Mouse (Mus musculus) myocyte (in vitro differentiated cells): Measurements from ENCODE around the gene Gbx1.

Source experiments
- CEBPB ChIP-seq: IDR thresholded peaks from 2 replicates; pipeline ENCODE4 v1.6.1; 2011; ENCODE audit warnings: mild to moderate bottlenecking, moderate library complexity; ENCODE audit not compliant: poor library complexity, insufficient read depth, severe bottlenecking
- E2F4 ChIP-seq: IDR thresholded peaks from one replicate; pipeline ENCODE4 v1.6.1; 2011; ENCODE audit warnings: mild to moderate bottlenecking, control low read depth, moderate library complexity; ENCODE audit not compliant: insufficient read depth
- POLR2AphosphoS2 ChIP-seq: IDR thresholded peaks from one replicate; pipeline ENCODE4 v1.6.1; 2011; ENCODE audit warnings: low read depth, control low read depth; ENCODE audit not compliant: insufficient read length
- USF1 ChIP-seq: IDR thresholded peaks from one replicate; pipeline ENCODE4 v1.6.1; 2011; ENCODE audit warnings: low read depth, mild to moderate bottlenecking, control low read depth, moderate library complexity

GRCm38 (mm10) chr5:24551317-24551688 lies 24.3 kb upstream of the Gbx1 start:
- TF ChIP-seq CEBPB (no peak), E2F4 (no peak), POLR2AphosphoS2 (no peak), USF1 (no peak)
